Mouse (Mus musculus) intestine, embryonic 15.5 days (tissue): Measurements from ENCODE around the gene Hip1r. TPM values are rescaled to one million over a fixed set of nuclear protein-coding genes. Genes with fewer than 3 reads are reported as not detected.

Experiments
- ATAC-seq: fragments of 200-750 bp; cut with Nextera tagmentation; 2 replicates; pipeline ENCODE4 v1.8.0; 2017; ENCODE audit warnings: moderate TSS enrichment, moderate library complexity
- H3K27ac ChIP-seq: fragments of 300-500 bp; sonication (generic); 2 replicates; pipeline ENCODE4 v1.5.1; 2015; ENCODE audit warnings: mild to moderate bottlenecking, inconsistent platforms
- H3K27me3 ChIP-seq: fragments of 300-500 bp; sonication (generic); replicated peaks from 2 replicates; pipeline ENCODE4 v1.6.1; 2015; ENCODE audit warnings: inconsistent platforms
- H3K36me3 ChIP-seq: fragments of 300-500 bp; sonication (generic); 2 replicates; pipeline ENCODE4 v1.6.1; 2015; ENCODE audit warnings: inconsistent platforms
- H3K4me1 ChIP-seq: fragments of 300-500 bp; sonication (generic); replicated peaks from 2 replicates; pipeline ENCODE4 v1.6.1; 2015; ENCODE audit warnings: inconsistent platforms
- H3K4me2 ChIP-seq: fragments of 300-500 bp; sonication (generic); replicated peaks from 2 replicates; pipeline ENCODE4 v1.6.1; 2015; ENCODE audit warnings: mild to moderate bottlenecking, inconsistent platforms
- H3K4me3 ChIP-seq: fragments of 300-500 bp; sonication (generic); replicated peaks from 2 replicates; pipeline ENCODE4 v1.5.1; 2015; ENCODE audit warnings: inconsistent platforms
- H3K9ac ChIP-seq: fragments of 300-500 bp; sonication (generic); 2 replicates; pipeline ENCODE4 v1.6.1; 2015; ENCODE audit warnings: inconsistent platforms
- H3K9me3 ChIP-seq: fragments of 300-500 bp; sonication (generic); 2 replicates; pipeline ENCODE4 v1.6.1; 2016; ENCODE audit warnings: inconsistent platforms
- WGBS: fragments of 180-500 bp; shearing (Covaris S2); methylation state at CpG from one replicate; pipeline ENCODE4 v1.1.7; 2015; 5-methylcytosine and 5-hydroxymethylcytosine counted together
- polyA plus RNA-seq: library from polyadenylated mRNA; unstranded; fragments of >200 nt; fragmentation: Nextera tagmentation; extraction: Ambion mirVana; gene quantifications from 2 replicates; pipeline ENCODE4 v1.2.1, GENCODE M21; 2015

The Hip1r gene
- polyA plus RNA-seq, 1 experiment from 2014 or later, result 26.0 TPM

DNA sequence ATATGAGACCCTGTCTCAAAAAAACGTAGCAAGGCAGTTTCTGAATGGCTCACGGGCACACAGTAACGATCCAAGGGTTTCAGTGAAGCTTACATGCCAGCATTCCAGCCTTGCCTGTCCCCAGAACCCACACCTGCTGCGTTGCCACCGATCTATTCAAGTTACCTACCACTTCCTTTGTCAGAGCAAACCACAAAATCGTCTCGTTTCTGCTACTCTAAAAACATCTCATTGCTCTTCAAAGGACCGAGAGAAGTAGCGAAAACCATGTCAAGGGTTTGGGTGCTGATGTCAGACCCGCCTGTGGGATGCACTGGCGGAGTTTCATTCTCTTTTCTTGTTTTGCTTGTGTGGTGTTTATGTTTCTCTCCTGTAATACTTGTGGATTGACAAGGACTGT, 61.0 kb downstream of the Hip1r start:
- Histone ChIP-seq H3K27me3 (no peaks in the 10 kb centered on the region), H3K27ac (no peak overlapping the region), H3K4me2 (no peak overlapping the region), H3K36me3 (no peaks in the 10 kb centered on the region), H3K4me3 (no peak overlapping the region), H3K4me1 (peaks cover 16% of the 10 kb centered on the region), H3K9me3 (no peaks in the 10 kb centered on the region), H3K9ac (no peak overlapping the region)
- WGBS, result 72% methylated on average over 11 of the region's 11 CpGs
- ATAC-seq, result no peak

GRCm38 (mm10) chr5:124035406-124035805, 62.0 kb downstream of the Hip1r start:
- no peak for ATAC-seq
- 70% methylated on average over 9 of the region's 9 CpGs for WGBS
- H3K4me2 ChIP-seq, result no peak overlapping the region

GRCm38 (mm10) chr5:124035806-124036205, 62.4 kb downstream of the Hip1r start:
- no peak for ATAC-seq
- H3K36me3 ChIP-seq, result no peaks in the 10 kb centered on the region
- WGBS, result 75% methylated on average over 7 of the region's 8 CpGs
- no peaks in the 10 kb centered on the region for H3K9me3 ChIP-seq
- no peak overlapping the region for H3K4me2 ChIP-seq
- peaks cover 4% of the 10 kb centered on the region for H3K4me1 ChIP-seq
- no peak overlapping the region for H3K9ac ChIP-seq
- no peak overlapping the region for H3K4me3 ChIP-seq
- H3K27ac ChIP-seq, result no peak overlapping the region
- no peaks in the 10 kb centered on the region for H3K27me3 ChIP-seq

More at GRCm38 (mm10) chr5:124035406-124035805, 62.0 kb downstream of the Hip1r start:
- Histone ChIP-seq H3K27ac (no peak overlapping the region), H3K9me3 (no peaks in the 10 kb centered on the region), H3K9ac (no peak overlapping the region), H3K4me3 (no peak overlapping the region), H3K4me1 (peaks cover 7% of the 10 kb centered on the region), H3K36me3 (no peaks in the 10 kb centered on the region), H3K27me3 (no peaks in the 10 kb centered on the region)

GRCm38 (mm10) chr5:124036341-124036740, 62.9 kb downstream of the Hip1r start:
- Histone ChIP-seq H3K9me3 (no peaks in the 10 kb centered on the region), H3K4me2 (no peak overlapping the region), H3K4me3 (no peak overlapping the region), H3K27ac (no peak overlapping the region), H3K4me1 (no peaks in the 10 kb centered on the region; the same call in 1 of the 2 replicates), H3K36me3 (no peaks in the 10 kb centered on the region), H3K27me3 (no peaks in the 10 kb centered on the region), H3K9ac (no peak overlapping the region)
- WGBS, result 28% methylated on average over 6 of the region's 6 CpGs
- no peak for ATAC-seq

DNA sequence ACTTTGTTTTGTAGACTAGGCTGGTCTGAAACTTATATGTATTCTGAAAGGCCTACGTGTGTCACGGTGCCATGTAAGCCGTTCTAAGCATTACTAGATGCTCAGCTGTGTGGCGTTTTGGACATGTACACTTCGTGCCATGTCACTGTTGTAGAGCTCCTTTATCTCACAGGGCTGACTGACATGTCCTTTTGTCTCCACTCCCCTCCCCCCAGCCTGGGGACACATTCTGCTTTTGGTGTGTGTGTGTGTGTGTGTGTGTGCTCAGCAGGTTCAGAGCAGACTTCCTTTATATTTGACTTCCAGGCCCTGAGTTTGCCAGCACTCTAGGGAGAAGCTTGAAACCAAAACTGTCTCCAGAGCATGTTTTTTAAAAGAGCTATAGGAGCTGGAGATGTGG, 63.4 kb downstream of the Hip1r start:
- WGBS, result 78% methylated on average over 5 of the region's 5 CpGs
- no peaks in the 10 kb centered on the region for H3K4me1 ChIP-seq
- no peak overlapping the region for H3K9ac ChIP-seq
- H3K9me3 ChIP-seq, result no peaks in the 10 kb centered on the region
- no peak overlapping the region for H3K27ac ChIP-seq
- H3K36me3 ChIP-seq, result no peaks in the 10 kb centered on the region
- no peaks in the 10 kb centered on the region for H3K27me3 ChIP-seq
- H3K4me3 ChIP-seq, result no peak overlapping the region
- no peak overlapping the region for H3K4me2 ChIP-seq
- ATAC-seq, result no peak

- Histone ChIP-seq H3K9me3 (no peaks in the 10 kb centered on the region), H3K36me3 (no peaks in the 10 kb centered on the region), H3K27me3 (no peaks in the 10 kb centered on the region), H3K4me2 (no peak overlapping the region), H3K27ac (no peak overlapping the region), H3K9ac (no peak overlapping the region), H3K4me3 (no peak overlapping the region), H3K4me1 (no peaks in the 10 kb centered on the region)
- no peak for ATAC-seq
- 87% methylated on average over 6 of the region's 6 CpGs for WGBS
Observed at GRCm38 (mm10) chr5:124039602-124040001, 66.2 kb downstream of the Hip1r start.

GRCm38 (mm10) chr5:124041097-124041496, 67.7 kb downstream of the Hip1r start:
- Histone ChIP-seq H3K4me3 (no peak overlapping the region), H3K4me1 (no peaks in the 10 kb centered on the region), H3K9ac (no peak overlapping the region), H3K27ac (no peak overlapping the region), H3K9me3 (no peaks in the 10 kb centered on the region), H3K36me3 (no peaks in the 10 kb centered on the region), H3K4me2 (no peak overlapping the region), H3K27me3 (no peaks in the 10 kb centered on the region)
- WGBS, result 72% methylated on average over 9 of the region's 9 CpGs
- no peak for ATAC-seq

GRCm38 (mm10) chr5:124043212-124043978, 70.0 kb downstream of the Hip1r start:
- no peak overlapping the region for H3K4me3 ChIP-seq
- no peaks in the 10 kb centered on the region for H3K9me3 ChIP-seq
- 55% methylated on average over 10 of the region's 10 CpGs for WGBS
- H3K4me2 ChIP-seq, result no peak overlapping the region
- H3K4me1 ChIP-seq, result peaks cover 13% of the 10 kb centered on the region; the same call in 1 of the 2 replicates
- H3K27ac ChIP-seq, result peak overlapping the region; percentile 65; the same call in 1 of the 2 replicates
- H3K27me3 ChIP-seq, result no peaks in the 10 kb centered on the region
- H3K9ac ChIP-seq, result no peak overlapping the region
- no peaks in the 10 kb centered on the region for H3K36me3 ChIP-seq
- ATAC-seq, result peak; percentile 35

DNA sequence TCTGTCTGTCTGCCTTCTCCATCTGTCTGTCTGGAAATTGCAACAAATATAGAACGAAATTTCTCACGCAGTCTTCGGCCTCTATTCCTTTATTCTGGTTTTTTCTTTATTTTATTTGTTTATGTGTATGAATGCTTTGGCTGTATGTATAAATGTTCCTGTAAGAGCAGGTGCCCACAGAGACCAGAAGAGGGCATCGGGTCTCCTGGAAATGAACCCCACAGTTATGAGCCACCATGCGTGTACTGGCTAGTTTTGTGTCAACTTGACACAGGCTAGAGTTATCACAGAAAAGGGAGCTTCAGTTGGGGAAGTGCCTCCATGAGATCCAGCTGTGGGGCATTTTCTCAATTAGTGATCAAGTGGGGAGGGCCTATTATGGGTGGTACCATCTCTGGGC, 70.6 kb downstream of the Hip1r start:
- Histone ChIP-seq H3K27ac (peak overlapping the region; percentile 65; the same call in 1 of the 2 replicates), H3K36me3 (no peaks in the 10 kb centered on the region), H3K4me1 (peaks cover 13% of the 10 kb centered on the region; the same call in 1 of the 2 replicates), H3K4me3 (no peak overlapping the region), H3K9ac (no peak overlapping the region), H3K27me3 (no peaks in the 10 kb centered on the region), H3K9me3 (no peaks in the 10 kb centered on the region), H3K4me2 (no peak overlapping the region)
- WGBS, result 87% methylated on average over 5 of the region's 5 CpGs
- no peak for ATAC-seq

DNA sequence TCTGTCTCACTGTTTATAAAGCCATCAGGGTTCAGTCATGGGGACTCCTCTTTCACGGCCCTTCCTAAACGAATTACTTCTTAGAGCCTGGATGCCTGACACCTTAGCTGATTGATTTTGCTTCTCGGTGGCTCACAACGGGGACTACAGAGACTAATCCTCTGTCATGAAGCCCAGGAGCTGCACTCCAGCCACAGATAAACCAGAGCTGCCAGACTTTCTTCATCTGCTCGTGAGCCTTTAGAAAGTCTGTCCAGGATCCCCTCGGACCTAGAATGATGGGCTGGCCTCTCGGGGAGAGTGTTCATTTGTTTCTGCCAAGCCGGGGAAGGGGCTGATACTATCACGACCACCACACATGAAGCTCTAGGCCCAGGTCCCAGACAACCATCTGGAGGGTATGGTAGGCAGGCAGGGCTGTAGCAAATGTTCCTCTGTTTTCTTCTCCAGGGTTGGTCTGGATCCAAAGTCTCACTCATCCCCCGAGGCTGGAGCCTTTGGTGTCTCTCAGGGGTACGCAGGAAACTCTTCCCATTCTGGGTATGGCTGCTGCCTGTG, 72.1 kb downstream of the Hip1r start:
- Histone ChIP-seq H3K9me3 (no peaks in the 10 kb centered on the region), H3K36me3 (no peaks in the 10 kb centered on the region), H3K4me3 (no peak overlapping the region), H3K4me1 (peaks cover 24% of the 10 kb centered on the region), H3K27ac (no peak overlapping the region), H3K4me2 (no peak overlapping the region), H3K9ac (no peak overlapping the region), H3K27me3 (no peaks in the 10 kb centered on the region)
- 35% methylated on average over 11 of the region's 11 CpGs for WGBS
- ATAC-seq, result no peak

DNA sequence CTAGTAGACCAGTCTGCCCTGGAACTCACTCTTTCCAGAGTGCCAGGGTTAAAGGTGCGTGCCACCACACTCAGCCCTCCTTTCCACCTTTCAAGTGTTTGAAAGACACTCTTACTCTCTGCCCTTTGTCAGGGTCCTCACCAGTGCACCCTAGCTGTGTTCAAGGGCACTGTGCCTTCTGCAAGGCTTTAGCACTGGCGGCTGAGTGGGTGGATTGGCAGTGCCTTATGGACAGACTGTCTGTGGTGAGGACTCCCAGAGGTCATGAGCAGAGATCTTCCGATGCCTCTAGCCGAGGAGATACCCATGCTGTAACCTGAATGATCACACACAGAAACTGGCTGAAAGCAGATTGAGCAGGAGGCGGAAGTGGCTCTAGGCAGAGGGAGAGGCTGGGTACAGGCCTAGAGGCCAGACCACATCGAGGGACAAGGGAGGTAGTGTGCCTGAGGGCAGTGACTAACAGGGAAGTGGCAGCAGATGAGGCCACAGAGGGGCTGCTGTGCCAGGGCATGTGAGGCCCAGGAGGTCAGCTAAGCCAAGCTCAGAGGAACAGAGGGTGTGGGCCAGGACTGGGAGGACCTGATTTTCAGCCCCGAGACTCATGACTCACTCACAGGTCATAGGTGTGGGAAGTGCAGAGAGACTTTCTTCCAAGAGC, 73.4 kb downstream of the Hip1r start:
- Histone ChIP-seq H3K27ac (peak overlapping the region; percentile 66), H3K9me3 (no peaks in the 10 kb centered on the region), H3K9ac (0 out of 2 replicates have a peak overlapping the region, but pooled peaks have one; percentile 13), H3K27me3 (no peaks in the 10 kb centered on the region), H3K4me3 (no peak overlapping the region), H3K4me2 (no peak overlapping the region), H3K36me3 (no peaks in the 10 kb centered on the region), H3K4me1 (peaks cover 27% of the 10 kb centered on the region)
- WGBS, result 58% methylated on average over 7 of the region's 7 CpGs
- ATAC-seq, result peak; percentile 86

DNA sequence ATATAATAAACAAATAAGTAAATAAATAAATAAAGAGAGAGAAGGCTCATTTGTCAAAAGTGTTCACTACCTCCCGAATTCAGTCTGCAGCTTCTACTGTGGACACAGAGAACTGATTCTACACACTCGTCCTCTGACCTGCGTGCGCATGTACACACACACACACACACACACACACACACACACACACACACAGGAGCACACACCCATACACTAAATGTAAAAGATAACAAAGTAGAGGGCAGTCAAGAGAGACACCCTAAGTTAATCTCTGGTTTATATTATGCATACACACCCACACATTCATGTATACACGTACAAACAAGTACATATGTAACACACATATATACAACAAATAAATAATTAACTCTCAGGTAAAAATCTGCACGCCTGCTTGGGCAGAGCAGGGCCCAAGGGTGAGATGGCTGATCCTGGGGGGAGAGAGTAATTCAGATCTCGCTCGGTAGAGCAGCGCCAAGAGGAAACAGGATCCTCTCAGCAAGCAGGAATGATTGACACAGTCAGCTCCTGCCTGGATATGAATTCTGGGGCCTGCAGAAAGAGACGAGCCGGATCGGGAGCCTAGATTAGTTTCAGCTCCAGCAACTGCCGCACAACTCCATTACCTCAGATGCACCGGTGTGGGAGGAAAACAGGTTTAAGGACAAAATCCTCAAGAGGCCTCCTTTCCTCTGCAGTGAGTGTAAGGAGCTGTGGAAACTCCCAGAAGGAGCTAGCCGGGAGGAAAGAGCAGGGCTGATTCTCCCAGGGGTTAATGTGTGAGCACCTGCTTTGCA, 76.0 kb downstream of the Hip1r start:
- 0 out of 2 replicates have a peak overlapping the region, but pooled peaks have one; percentile 2 for H3K4me2 ChIP-seq
- H3K27me3 ChIP-seq, result no peaks in the 10 kb centered on the region
- H3K9me3 ChIP-seq, result no peaks in the 10 kb centered on the region
- WGBS, result 65% methylated on average over 15 of the region's 15 CpGs
- 0 out of 2 replicates have a peak overlapping the region, but pooled peaks have one; percentile 8 for H3K9ac ChIP-seq
- peak overlapping the region; percentile 56; the same call in 1 of the 2 replicates for H3K27ac ChIP-seq
- H3K36me3 ChIP-seq, result no peaks in the 10 kb centered on the region
- peaks cover 27% of the 10 kb centered on the region for H3K4me1 ChIP-seq
- no peak for ATAC-seq
- no peak overlapping the region for H3K4me3 ChIP-seq
